Comparison of ENCODE assay signal across 8 mouse cellular contexts in the genomic region with DNA sequence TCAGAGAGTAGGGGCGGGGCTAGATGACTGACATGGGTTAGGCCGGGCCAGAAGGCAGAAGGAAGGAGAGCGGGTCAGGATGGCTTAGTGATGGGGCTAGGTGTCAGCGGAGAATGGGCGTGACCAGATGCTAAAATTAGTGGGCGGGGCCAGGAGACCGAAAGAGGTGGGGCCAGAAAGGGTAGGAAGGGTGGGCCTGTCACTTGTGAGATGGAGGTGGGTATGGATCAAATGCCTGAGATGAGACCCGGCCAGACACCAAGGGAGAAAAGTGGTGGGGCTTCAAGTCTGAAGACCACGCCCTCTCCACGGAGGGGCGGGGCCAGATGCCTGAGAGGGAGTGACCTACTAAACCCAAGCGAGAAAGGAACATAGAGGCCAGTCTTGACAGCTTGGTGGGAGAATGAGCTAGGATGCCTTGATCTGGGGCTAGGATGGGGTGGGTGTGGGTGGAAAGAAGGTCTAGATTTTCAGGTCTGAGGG. TPM values are rescaled to one million over a fixed set of nuclear protein-coding genes. Genes with fewer than 3 reads are reported as not detected.
DNase-seq lines count a peak whose midpoint lies in the region; ATAC-seq lines count a peak whose summit lies in the region.

No protein-coding gene starts in this region.

- H3K9ac ChIP-seq in liver, embryonic 12.5 days = peak overlapping the region; percentile 81
- no peak overlapping the region for H3K9ac ChIP-seq in stomach, embryonic 15.5 days

- no peak for ATAC-seq in cerebellum, adult (ENCODE audit: insufficient number of reproducible peaks, low FRiP score, low TSS enrichment)
- ATAC-seq in liver, embryonic 12.5 days = peak; percentile 59
- ATAC-seq in stomach, embryonic 15.5 days (ENCODE audit: insufficient read depth, low FRiP score, low read depth) = 0 out of 2 replicates have a peak, but pooled peaks have one; percentile 23

- H3K4me1 ChIP-seq in liver, embryonic 12.5 days = peaks cover 66% of the 10 kb centered on the region
- peaks cover 11% of the 10 kb centered on the region for H3K4me1 ChIP-seq in stomach, embryonic 15.5 days

- peak overlapping the region; percentile 94 for H3K4me2 ChIP-seq in liver, embryonic 12.5 days
- H3K4me2 ChIP-seq in stomach, embryonic 15.5 days = peak overlapping the region; percentile 23

- WGBS in liver, embryonic 12.5 days (ENCODE audit: insufficient replicate concordance) = 3% methylated on average over 12 of the region's 12 CpGs
- 11% methylated on average over 12 of the region's 12 CpGs for WGBS in stomach, embryonic 15.5 days

- H3K9me3 ChIP-seq in liver, embryonic 12.5 days (replicated peaks) = no peaks in the 10 kb centered on the region
- H3K9me3 ChIP-seq in stomach, embryonic 15.5 days = no peaks in the 10 kb centered on the region

- H3K4me3 ChIP-seq in liver, embryonic 12.5 days = peak overlapping the region; percentile 75
- H3K4me3 ChIP-seq in stomach, embryonic 15.5 days (replicated peaks) = no peak overlapping the region; the same call in 1 of the 2 replicates

- DNase-seq in cerebellum, adult 9-11 months = peak; percentile 58
- DNase-seq in 3T3-L1 (ENCODE audit: low read depth, low spot score) (peak; percentile 27), MN1 (ENCODE audit: low spot score) (no peak)
- peak; percentile 67 for DNase-seq in embryo, embryonic 10 days (ENCODE audit: low spot score)
- DNase-seq in layer of hippocampus, postnatal 25 days (ENCODE audit: extremely low spot score in 1 of 2, low spot score in 1 of 2) = no peak

- peaks cover 10% of the 10 kb centered on the region for H3K36me3 ChIP-seq in liver, embryonic 12.5 days
- H3K36me3 ChIP-seq in stomach, embryonic 15.5 days = no peaks in the 10 kb centered on the region

- H3K27ac ChIP-seq in liver, embryonic 12.5 days = peak overlapping the region; percentile 83
- H3K27ac ChIP-seq in stomach, embryonic 15.5 days = no peak overlapping the region

- no peaks in the 10 kb centered on the region for H3K27me3 ChIP-seq in liver, embryonic 12.5 days (replicated peaks)
- no peaks in the 10 kb centered on the region for H3K27me3 ChIP-seq in stomach, embryonic 15.5 days (replicated peaks)

RNA-seq across cellular contexts. Expression of gene Gm45713, which starts 1.4 kb away (rescaled TPM):
- polyA plus RNA-seq in liver, embryonic 12.5 days (2016; fragmentation: Nextera tagmentation; extraction: Ambion mirVana) = 0.27 and 0.59 TPM in 2 replicates
- 0.42 TPM in 1 of 2 replicates, not detected in the other for polyA plus RNA-seq in stomach, embryonic 15.5 days (2015; fragmentation: Nextera tagmentation; extraction: Ambion mirVana)
- not detected for total RNA-seq in layer of hippocampus, postnatal 25 days (2021)

RNA-seq across cellular contexts. Expression of gene Flt3l, which starts 1.6 kb away (rescaled TPM):
- polyA plus RNA-seq in liver, embryonic 12.5 days (2016; fragmentation: Nextera tagmentation; extraction: Ambion mirVana) = 5.1 and 5.7 TPM in 2 replicates
- 2.2 and 2.5 TPM in 2 replicates for polyA plus RNA-seq in stomach, embryonic 15.5 days (2015; fragmentation: Nextera tagmentation; extraction: Ambion mirVana)
- total RNA-seq in layer of hippocampus, postnatal 25 days (2021) = 1 to 10 TPM; 4.5 to 8.2 TPM

RNA-seq across cellular contexts. Expression of gene Rpl13a, which starts 6.0 kb away (rescaled TPM):
- 1,134 and 1,149 TPM in 2 replicates for polyA plus RNA-seq in liver, embryonic 12.5 days (2016; fragmentation: Nextera tagmentation; extraction: Ambion mirVana)
- polyA plus RNA-seq in stomach, embryonic 15.5 days (2015; fragmentation: Nextera tagmentation; extraction: Ambion mirVana) = 1,296 and 1,308 TPM in 2 replicates
- total RNA-seq in layer of hippocampus, postnatal 25 days (2021) = 100 to 1,000 TPM; 765 to 826 TPM

RNA-seq across cellular contexts. Expression of gene Rps11, which starts 10.3 kb away (rescaled TPM):
- 1,421 and 1,491 TPM in 2 replicates for polyA plus RNA-seq in liver, embryonic 12.5 days (2016; fragmentation: Nextera tagmentation; extraction: Ambion mirVana)
- 1,420 and 1,462 TPM in 2 replicates for polyA plus RNA-seq in stomach, embryonic 15.5 days (2015; fragmentation: Nextera tagmentation; extraction: Ambion mirVana)
- 100 to 1,000 TPM; 418 to 465 TPM for total RNA-seq in layer of hippocampus, postnatal 25 days (2021)

RNA-seq across cellular contexts. Expression of gene Pih1d1, which starts 19.5 kb away (rescaled TPM):
- 60.5 and 61.7 TPM in 2 replicates for polyA plus RNA-seq in liver, embryonic 12.5 days (2016; fragmentation: Nextera tagmentation; extraction: Ambion mirVana)
- polyA plus RNA-seq in stomach, embryonic 15.5 days (2015; fragmentation: Nextera tagmentation; extraction: Ambion mirVana) = 80.3 and 90.0 TPM in 2 replicates
- total RNA-seq in layer of hippocampus, postnatal 25 days (2021) = 10 to 100 TPM; 43.2 to 47.0 TPM

Comparison
In these comparisons a context has a peak if more than half of its experiments do, and no peak if none do; other contexts are left out.
1. DNase-seq: peak in cerebellum, adult 9-11 months (single experiment), 3T3-L1 (single experiment) and embryo, embryonic 10 days (single experiment); none in MN1 (single experiment) and layer of hippocampus, postnatal 25 days (0 of 2).